Mouse (Mus musculus): ENCODE measurements around the gene Ceacam19. TPM values are rescaled to one million over a fixed set of nuclear protein-coding genes. Genes with fewer than 3 reads are reported as not detected.

Gene Ceacam19
- polyA plus RNA-seq, 1 experiment, result not detected

- H3K4me3 ChIP-seq (ENCODE audit: insufficient read depth, poor library complexity, severe bottlenecking), result no peak overlapping the region
- no peaks in the 10 kb centered on the region for H3K27me3 ChIP-seq (ENCODE audit: control insufficient read depth, insufficient read depth, insufficient read length)
- no peaks in the 10 kb centered on the region for H3K36me3 ChIP-seq (ENCODE audit: control insufficient read depth, insufficient read depth)
- H3K79me3 ChIP-seq (ENCODE audit: low read depth), result no peaks in the 10 kb centered on the region
- H3ac ChIP-seq (ENCODE audit: control insufficient read depth, insufficient read length, low read depth), result no peak overlapping the region
- no peak for TF ChIP-seq FOSL1 (IDR thresholded peaks at IDR 0.05; ENCODE audit: insufficient read depth, low read length, poor library complexity, severe bottlenecking)
- no peaks in the 10 kb centered on the region for H3K79me2 ChIP-seq (ENCODE audit: control insufficient read depth, insufficient read depth)
Measured at GRCm38 (mm10) chr7:19866490-19866889, 21.3 kb downstream of the Ceacam19 start.

- Histone ChIP-seq H3ac (ENCODE audit: control insufficient read depth, insufficient read length, low read depth) (no peak overlapping the region), H3K36me3 (ENCODE audit: control insufficient read depth, insufficient read depth) (no peaks in the 10 kb centered on the region), H3K79me2 (ENCODE audit: control insufficient read depth, insufficient read depth) (no peaks in the 10 kb centered on the region), H3K4me3 (ENCODE audit: insufficient read depth, poor library complexity, severe bottlenecking) (no peak overlapping the region), H3K79me3 (ENCODE audit: low read depth) (no peaks in the 10 kb centered on the region), H3K27me3 (ENCODE audit: control insufficient read depth, insufficient read depth, insufficient read length) (no peaks in the 10 kb centered on the region)
- TF ChIP-seq CEBPB (IDR thresholded peaks at IDR 0.05; ENCODE audit: low read depth) (no peak), MAX (IDR thresholded peaks at IDR 0.05) (no peak), MYOD1 (IDR thresholded peaks at IDR 0.05; ENCODE audit: control insufficient read depth, insufficient read length, low read depth) (no peak), CTCF (IDR thresholded peaks at IDR 0.05; ENCODE audit: control insufficient read depth, insufficient read depth, insufficient read length) (no peak), MYOG (IDR thresholded peaks at IDR 0.05; ENCODE audit: control insufficient read depth, extremely low read depth, insufficient read length) (no peak), USF1 (IDR thresholded peaks at IDR 0.05; ENCODE audit: low read depth) (no peak), FOSL1 (IDR thresholded peaks at IDR 0.05; ENCODE audit: insufficient read depth, low read length, poor library complexity, severe bottlenecking) (no peak)
Measured at GRCm38 (mm10) chr7:19865246-19866036, 22.3 kb downstream of the Ceacam19 start.

DNA sequence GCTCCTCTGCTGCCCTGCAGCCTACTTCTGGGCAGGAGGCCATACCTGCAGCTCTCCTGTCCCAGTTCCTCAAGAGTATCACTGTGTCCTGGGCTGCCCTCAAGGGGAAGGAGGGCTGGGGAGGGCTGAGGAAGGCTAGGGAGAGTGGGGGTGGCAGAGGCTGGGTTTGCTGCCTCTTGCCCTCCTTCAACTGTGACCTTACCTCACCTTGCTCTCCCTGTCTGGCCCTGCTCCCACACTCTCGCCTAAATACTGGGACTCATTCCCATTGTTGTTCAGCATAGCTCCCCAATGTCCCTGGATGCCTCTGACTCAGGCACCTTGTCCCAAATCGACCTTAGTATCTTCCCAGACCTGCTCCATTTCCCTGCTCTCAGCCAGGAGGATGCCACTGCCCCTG, 23.5 kb downstream of the Ceacam19 start:
- no peak overlapping the region for H3ac ChIP-seq (ENCODE audit: control insufficient read depth, insufficient read length, low read depth)
- TF ChIP-seq MYOG (IDR thresholded peaks at IDR 0.05; ENCODE audit: control insufficient read depth, extremely low read depth, insufficient read length) (no peak), CEBPB (IDR thresholded peaks at IDR 0.05; ENCODE audit: low read depth) (no peak), FOSL1 (IDR thresholded peaks at IDR 0.05; ENCODE audit: insufficient read depth, low read length, poor library complexity, severe bottlenecking) (no peak), MAX (IDR thresholded peaks at IDR 0.05) (no peak), CTCF (IDR thresholded peaks at IDR 0.05; ENCODE audit: control insufficient read depth, insufficient read depth, insufficient read length) (no peak), MYOD1 (IDR thresholded peaks at IDR 0.05; ENCODE audit: control insufficient read depth, insufficient read length, low read depth) (no peak), USF1 (IDR thresholded peaks at IDR 0.05; ENCODE audit: low read depth) (no peak)

GRCm38 (mm10) chr7:19861199-19861598, 26.6 kb downstream of the Ceacam19 start, which contains the start of gene Ceacam16:
Gene Ceacam16 (minus strand): TSS chr7:19861299.
- H3K79me3 ChIP-seq (ENCODE audit: low read depth), result no peaks in the 10 kb centered on the region
- no peak for TF ChIP-seq MYOD1 (IDR thresholded peaks at IDR 0.05; ENCODE audit: control insufficient read depth, insufficient read length, low read depth)
- TF ChIP-seq CEBPB (IDR thresholded peaks at IDR 0.05; ENCODE audit: low read depth), result no peak
- no peak for TF ChIP-seq CTCF (IDR thresholded peaks at IDR 0.05; ENCODE audit: control insufficient read depth, insufficient read depth, insufficient read length)
- TF ChIP-seq MAX (IDR thresholded peaks at IDR 0.05), result no peak
- no peak for TF ChIP-seq USF1 (IDR thresholded peaks at IDR 0.05; ENCODE audit: low read depth)
- no peak for TF ChIP-seq FOSL1 (IDR thresholded peaks at IDR 0.05; ENCODE audit: insufficient read depth, low read length, poor library complexity, severe bottlenecking)
- TF ChIP-seq MYOG (IDR thresholded peaks at IDR 0.05; ENCODE audit: control insufficient read depth, extremely low read depth, insufficient read length), result no peak
- no peaks in the 10 kb centered on the region for H3K27me3 ChIP-seq (ENCODE audit: control insufficient read depth, insufficient read depth, insufficient read length)
- no peaks in the 10 kb centered on the region for H3K36me3 ChIP-seq (ENCODE audit: control insufficient read depth, insufficient read depth)
- H3K4me3 ChIP-seq (ENCODE audit: insufficient read depth, poor library complexity, severe bottlenecking), result no peak within 1 kb of the TSS
- H3K79me2 ChIP-seq (ENCODE audit: control insufficient read depth, insufficient read depth), result no peaks in the 10 kb centered on the region
- no peak within 1 kb of the TSS for H3ac ChIP-seq (ENCODE audit: control insufficient read depth, insufficient read length, low read depth)

More for the DNA sequence above, 23.5 kb downstream of the Ceacam19 start:
- H3K36me3 ChIP-seq (ENCODE audit: control insufficient read depth, insufficient read depth), result no peaks in the 10 kb centered on the region
- no peaks in the 10 kb centered on the region for H3K79me3 ChIP-seq (ENCODE audit: low read depth)
- H3K4me3 ChIP-seq (ENCODE audit: insufficient read depth, poor library complexity, severe bottlenecking), result no peak overlapping the region
- H3K79me2 ChIP-seq (ENCODE audit: control insufficient read depth, insufficient read depth), result no peaks in the 10 kb centered on the region
- H3K27me3 ChIP-seq (ENCODE audit: control insufficient read depth, insufficient read depth, insufficient read length), result no peaks in the 10 kb centered on the region

GRCm38 (mm10) chr7:19859740-19860139, 28.0 kb downstream of the Ceacam19 start:
- Histone ChIP-seq H3K79me3 (ENCODE audit: low read depth) (no peaks in the 10 kb centered on the region), H3K79me2 (ENCODE audit: control insufficient read depth, insufficient read depth) (no peaks in the 10 kb centered on the region), H3K4me3 (ENCODE audit: insufficient read depth, poor library complexity, severe bottlenecking) (no peak overlapping the region), H3K36me3 (ENCODE audit: control insufficient read depth, insufficient read depth) (no peaks in the 10 kb centered on the region), H3ac (ENCODE audit: control insufficient read depth, insufficient read length, low read depth) (no peak overlapping the region), H3K27me3 (ENCODE audit: control insufficient read depth, insufficient read depth, insufficient read length) (no peaks in the 10 kb centered on the region)
- TF ChIP-seq CEBPB (IDR thresholded peaks at IDR 0.05; ENCODE audit: low read depth), result no peak
- no peak for TF ChIP-seq MYOG (IDR thresholded peaks at IDR 0.05; ENCODE audit: control insufficient read depth, extremely low read depth, insufficient read length)
- no peak for TF ChIP-seq USF1 (IDR thresholded peaks at IDR 0.05; ENCODE audit: low read depth)
- TF ChIP-seq MAX (IDR thresholded peaks at IDR 0.05), result no peak
- no peak for TF ChIP-seq CTCF (IDR thresholded peaks at IDR 0.05; ENCODE audit: control insufficient read depth, insufficient read depth, insufficient read length)
- no peak for TF ChIP-seq FOSL1 (IDR thresholded peaks at IDR 0.05; ENCODE audit: insufficient read depth, low read length, poor library complexity, severe bottlenecking)
- TF ChIP-seq MYOD1 (IDR thresholded peaks at IDR 0.05; ENCODE audit: control insufficient read depth, insufficient read length, low read depth), result no peak
